Mouse (Mus musculus) right cerebral cortex, postnatal 14 days (tissue): Measurements from ENCODE around the gene Fam89a.
A peak's percentile ranks its signal among the peaks of the same experiment; 100 is the strongest.

Source experiments
- DNase-seq: peaks from one replicate; pipeline ENCODE4 v3.0.0; 2022

Fam89a gene

GRCm38 (mm10) chr8:124751709-124752173 is at the start of gene Fam89a:
Gene Fam89a, minus strand, starts transcription at chr8:124751832.
- no peak for DNase-seq

- no peak for DNase-seq
Observed at GRCm38 (mm10) chr8:124800542-124800941, 48.9 kb upstream of the Fam89a start.

GRCm38 (mm10) chr8:124795781-124796488 is 44.3 kb upstream of the Fam89a start:
- DNase-seq = no peak

- DNase-seq = peak; percentile 87
Observed at GRCm38 (mm10) chr8:124794486-124794780, 42.8 kb upstream of the Fam89a start.

- peak; percentile 41 for DNase-seq
Observed at GRCm38 (mm10) chr8:124793661-124794485, 42.2 kb upstream of the Fam89a start.

- DNase-seq = peak; percentile 81
Observed at GRCm38 (mm10) chr8:124793172-124793651, 41.6 kb upstream of the Fam89a start.

- DNase-seq = peak; percentile 74
Observed at GRCm38 (mm10) chr8:124792708-124793107, 41.1 kb upstream of the Fam89a start, which contains the start of gene Trim67. Gene Trim67, plus strand, starts transcription at chr8:124793092.

- DNase-seq = peak; percentile 60
Observed at GRCm38 (mm10) chr8:124792186-124792585, 40.6 kb upstream of the Fam89a start.

GRCm38 (mm10) chr8:124791751-124792150 is 40.1 kb upstream of the Fam89a start:
- DNase-seq = no peak

GRCm38 (mm10) chr8:124790676-124791075 is 39.0 kb upstream of the Fam89a start:
- no peak for DNase-seq

- peak; percentile 59 for DNase-seq
Observed at GRCm38 (mm10) chr8:124784613-124785012, 33.0 kb upstream of the Fam89a start.

- DNase-seq = no peak
Observed at GRCm38 (mm10) chr8:124783228-124783627, 31.6 kb upstream of the Fam89a start.

- no peak for DNase-seq
Observed at GRCm38 (mm10) chr8:124782431-124782830, 30.8 kb upstream of the Fam89a start.

GRCm38 (mm10) chr8:124780236-124780635 is 28.6 kb upstream of the Fam89a start:
- no peak for DNase-seq

- DNase-seq = peak; percentile 84
Observed at GRCm38 (mm10) chr8:124775695-124776094, 24.1 kb upstream of the Fam89a start.

- DNase-seq = no peak
Observed at GRCm38 (mm10) chr8:124772389-124772788, 20.8 kb upstream of the Fam89a start.

GRCm38 (mm10) chr8:124763061-124763460 is 11.4 kb upstream of the Fam89a start:
- no peak for DNase-seq

GRCm38 (mm10) chr8:124758544-124758943 is 6.9 kb upstream of the Fam89a start:
- DNase-seq = no peak

- no peak for DNase-seq
Observed at GRCm38 (mm10) chr8:124756601-124757000, 5.0 kb upstream of the Fam89a start.

- no peak for DNase-seq
Observed at GRCm38 (mm10) chr8:124756153-124756552, 4.5 kb upstream of the Fam89a start.

- DNase-seq = no peak
Observed at GRCm38 (mm10) chr8:124755481-124755880, 3.8 kb upstream of the Fam89a start.

- DNase-seq = no peak
Observed at GRCm38 (mm10) chr8:124754792-124755190, 3.2 kb upstream of the Fam89a start.

- no peak for DNase-seq
Observed at GRCm38 (mm10) chr8:124754101-124754791, 2.6 kb upstream of the Fam89a start.
